Mouse (Mus musculus): ENCODE data around the gene Ptges3l. TPM values are rescaled to one million over a fixed set of nuclear protein-coding genes. Genes with fewer than 3 reads are reported as not detected.
"Not testable (repeated sequence)": the region's sequence is repeated elsewhere in the genome, so short reads cannot be mapped to it uniquely, and the experiment has no call there.

Gene Ptges3l
- polyA plus RNA-seq, 1 experiment from 2014 or later, result 2.0 TPM

GRCm38 (mm10) chr11:101467477-101468262 lies 42.5 kb upstream of the Ptges3l start:
- Histone ChIP-seq H3K27me3 (replicated peaks; ENCODE audit: control insufficient read depth, insufficient read depth, low read length) (no peaks in the 10 kb centered on the region), H3K27ac (ENCODE audit: low read length) (peak overlapping the region; percentile 76), H3K4me3 (replicated peaks; ENCODE audit: low read length) (peak overlapping the region; percentile 71), H3K9me3 (ENCODE audit: control insufficient read depth, low read length) (no peaks in the 10 kb centered on the region), H3K4me1 (replicated peaks; ENCODE audit: control insufficient read depth, insufficient read depth, low read length) (peaks cover 47% of the 10 kb centered on the region), H3K4me2 (ENCODE audit: low read length) (peak overlapping the region; percentile 89), H3K9ac (replicated peaks; ENCODE audit: low read depth, low read length) (peak overlapping the region; percentile 80), H3K36me3 (ENCODE audit: control insufficient read depth, insufficient read depth) (no peaks in the 10 kb centered on the region)
- WGBS, result under 1% methylated on average over 53 of the region's 54 CpGs
- ATAC-seq, result peak; percentile 68

GRCm38 (mm10) chr11:101466552-101466950 lies 41.4 kb upstream of the Ptges3l start:
- not testable (repeated sequence) for ATAC-seq; H3K9ac ChIP-seq (replicated peaks; ENCODE audit: low read depth, low read length); H3K9me3 ChIP-seq (ENCODE audit: control insufficient read depth, low read length); H3K27ac ChIP-seq (ENCODE audit: low read length); H3K36me3 ChIP-seq (ENCODE audit: control insufficient read depth, insufficient read depth); H3K27me3 ChIP-seq (replicated peaks; ENCODE audit: control insufficient read depth, insufficient read depth, low read length)
- peak overlapping the region; percentile 94 for H3K4me3 ChIP-seq (replicated peaks; ENCODE audit: low read length)
- H3K4me1 ChIP-seq (replicated peaks; ENCODE audit: control insufficient read depth, insufficient read depth, low read length), result peaks cover 52% of the 10 kb centered on the region
- H3K4me2 ChIP-seq (ENCODE audit: low read length), result peak overlapping the region; percentile 67
- 59% methylated on average over 5 of the region's 5 CpGs for WGBS

GRCm38 (mm10) chr11:101465869-101466551 lies 40.9 kb upstream of the Ptges3l start, which contains the start of gene Vat1:
Vat1 (minus strand) TSS chr11:101466230.
- peak within 1 kb of the TSS; percentile 94 for H3K4me3 ChIP-seq (replicated peaks; ENCODE audit: low read length)
- no peaks in the 10 kb centered on the region for H3K9me3 ChIP-seq (ENCODE audit: control insufficient read depth, low read length)
- peak within 1 kb of the TSS; percentile 95 for H3K9ac ChIP-seq (replicated peaks; ENCODE audit: low read depth, low read length)
- H3K36me3 ChIP-seq (ENCODE audit: control insufficient read depth, insufficient read depth), result peaks cover 7% of the 10 kb centered on the region; the same call in 1 of the 2 replicates
- H3K4me2 ChIP-seq (ENCODE audit: low read length), result peak within 1 kb of the TSS; percentile 89
- peak within 1 kb of the TSS; percentile 89 for H3K27ac ChIP-seq (ENCODE audit: low read length)
- peak; percentile 61 for ATAC-seq
- H3K4me1 ChIP-seq (replicated peaks; ENCODE audit: control insufficient read depth, insufficient read depth, low read length), result peaks cover 52% of the 10 kb centered on the region
- WGBS, result 1% methylated on average over 60 of the region's 60 CpGs
- H3K27me3 ChIP-seq (replicated peaks; ENCODE audit: control insufficient read depth, insufficient read depth, low read length), result no peaks in the 10 kb centered on the region

- peak overlapping the region; percentile 89 for H3K27ac ChIP-seq (ENCODE audit: low read length)
- H3K4me1 ChIP-seq (replicated peaks; ENCODE audit: control insufficient read depth, insufficient read depth, low read length), result peaks cover 52% of the 10 kb centered on the region
- ATAC-seq, result peak; percentile 49
- peaks cover 10% of the 10 kb centered on the region for H3K36me3 ChIP-seq (ENCODE audit: control insufficient read depth, insufficient read depth)
- under 1% methylated on average over 50 of the region's 51 CpGs for WGBS
- peak overlapping the region; percentile 67 for H3K4me2 ChIP-seq (ENCODE audit: low read length)
- H3K4me3 ChIP-seq (replicated peaks; ENCODE audit: low read length), result peak overlapping the region; percentile 94
- H3K9me3 ChIP-seq (ENCODE audit: control insufficient read depth, low read length), result no peaks in the 10 kb centered on the region
- no peaks in the 10 kb centered on the region for H3K27me3 ChIP-seq (replicated peaks; ENCODE audit: control insufficient read depth, insufficient read depth, low read length)
- peak overlapping the region; percentile 95 for H3K9ac ChIP-seq (replicated peaks; ENCODE audit: low read depth, low read length)
Observed at GRCm38 (mm10) chr11:101465101-101465868, 40.2 kb upstream of the Ptges3l start.

DNA sequence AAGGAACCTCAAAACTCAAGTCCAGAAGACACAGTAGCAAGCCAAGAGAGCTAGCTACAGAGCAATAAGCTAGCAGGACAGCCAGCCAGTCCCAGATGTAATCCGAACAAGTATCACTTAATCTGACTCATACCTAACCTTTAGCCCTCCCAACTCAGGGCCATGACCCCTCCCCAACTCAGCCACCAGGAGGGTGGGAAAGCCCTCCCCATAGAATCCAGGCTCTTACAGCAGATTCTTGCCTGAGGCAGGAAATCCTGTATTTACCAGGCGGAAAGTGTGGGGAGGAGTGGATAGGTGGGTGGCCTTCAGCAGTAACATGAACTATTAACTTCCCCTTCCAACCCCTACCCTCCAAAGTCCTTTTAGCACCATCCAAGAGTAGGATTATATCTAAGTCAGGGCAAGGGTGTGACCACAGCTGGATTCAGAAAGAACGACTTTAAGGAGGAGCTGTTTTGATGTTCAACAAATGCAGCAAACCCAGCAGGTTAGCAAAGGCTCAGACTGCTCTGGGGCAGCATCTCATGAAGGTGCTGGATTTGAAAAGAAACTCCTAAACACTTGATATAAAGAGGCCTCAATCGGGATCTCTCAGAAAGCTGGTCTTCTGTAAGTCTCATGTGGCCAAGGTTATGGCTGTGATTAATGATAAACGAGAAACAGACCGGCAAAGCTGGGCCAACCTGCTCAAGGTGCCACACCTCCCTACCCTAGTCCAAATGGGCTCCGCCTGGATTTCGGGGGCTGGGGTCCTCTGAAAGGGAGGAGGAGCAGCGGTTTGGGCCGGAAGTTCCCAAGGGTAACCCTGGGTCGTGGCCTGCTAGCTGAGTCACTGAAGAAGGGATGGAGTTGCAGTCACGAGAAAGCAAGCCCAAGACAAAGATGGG lies 39.3 kb upstream of the Ptges3l start, which contains the start of gene Rnd2:
TSS of gene Rnd2 (plus strand) at position 789 of the 890 bp plus-strand sequence.
- Histone ChIP-seq H3K4me2 (ENCODE audit: low read length) (peak within 1 kb of the TSS; percentile 67), H3K9ac (replicated peaks; ENCODE audit: low read depth, low read length) (peak within 1 kb of the TSS; percentile 95), H3K27ac (ENCODE audit: low read length) (peak within 1 kb of the TSS; percentile 89), H3K4me1 (replicated peaks; ENCODE audit: control insufficient read depth, insufficient read depth, low read length) (peaks cover 52% of the 10 kb centered on the region), H3K9me3 (ENCODE audit: control insufficient read depth, low read length) (no peaks in the 10 kb centered on the region), H3K36me3 (ENCODE audit: control insufficient read depth, insufficient read depth) (peaks cover 19% of the 10 kb centered on the region), H3K27me3 (replicated peaks; ENCODE audit: control insufficient read depth, insufficient read depth, low read length) (no peaks in the 10 kb centered on the region), H3K4me3 (replicated peaks; ENCODE audit: low read length) (peak within 1 kb of the TSS; percentile 94)
- no peak for ATAC-seq
- WGBS, result 22% methylated on average over 12 of the region's 12 CpGs

DNA sequence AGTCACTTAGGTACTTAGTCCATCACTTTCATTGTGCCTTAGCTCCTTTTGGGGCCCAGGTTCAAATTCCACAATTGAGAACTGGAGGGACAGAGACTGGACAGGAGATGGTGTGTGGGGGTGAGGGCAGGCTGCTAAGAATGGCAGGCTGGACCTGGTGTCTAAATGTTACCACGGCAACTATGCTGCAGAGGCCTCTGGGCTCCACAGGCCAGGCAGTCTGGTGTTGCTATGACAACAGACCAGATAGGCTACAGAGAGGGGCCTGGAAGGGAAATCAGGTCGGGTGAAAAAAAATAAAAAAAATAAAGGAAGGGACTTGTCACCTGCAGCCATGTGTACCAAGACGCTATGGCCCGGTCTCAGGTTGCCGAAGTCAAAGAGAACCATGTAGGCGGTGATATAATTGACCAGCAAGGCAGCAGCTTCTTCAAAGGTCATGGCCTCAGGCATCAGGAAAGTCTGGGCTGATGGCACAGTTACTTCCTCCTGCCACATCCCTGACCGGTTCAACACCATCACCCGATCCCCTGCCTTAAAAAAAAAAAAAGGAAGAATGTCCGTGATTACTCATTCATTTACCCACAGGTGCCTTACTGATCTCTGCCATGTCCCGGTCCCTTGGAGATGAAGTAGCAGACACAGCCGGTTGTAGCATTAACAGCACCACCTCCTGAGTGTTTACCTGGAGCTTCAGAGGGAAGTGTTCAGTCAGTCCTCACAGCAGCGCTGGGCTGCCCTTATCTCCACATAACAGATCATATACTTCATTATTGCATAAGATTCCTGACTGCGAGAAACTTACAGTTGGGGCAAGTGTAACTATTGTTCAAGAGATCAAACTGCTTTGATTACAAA lies 37.7 kb upstream of the Ptges3l start:
- H3K4me1 ChIP-seq (replicated peaks; ENCODE audit: control insufficient read depth, insufficient read depth, low read length), result peaks cover 46% of the 10 kb centered on the region
- ATAC-seq, result no peak
- H3K9ac ChIP-seq (replicated peaks; ENCODE audit: low read depth, low read length), result no peak overlapping the region
- peaks cover 23% of the 10 kb centered on the region for H3K36me3 ChIP-seq (ENCODE audit: control insufficient read depth, insufficient read depth)
- no peak overlapping the region for H3K27ac ChIP-seq (ENCODE audit: low read length)
- no peaks in the 10 kb centered on the region for H3K27me3 ChIP-seq (replicated peaks; ENCODE audit: control insufficient read depth, insufficient read depth, low read length)
- 44% methylated on average over 13 of the region's 13 CpGs for WGBS
- H3K4me3 ChIP-seq (replicated peaks; ENCODE audit: low read length), result no peak overlapping the region
- H3K9me3 ChIP-seq (ENCODE audit: control insufficient read depth, low read length), result no peaks in the 10 kb centered on the region
- peak overlapping the region; percentile 67 for H3K4me2 ChIP-seq (ENCODE audit: low read length)

DNA sequence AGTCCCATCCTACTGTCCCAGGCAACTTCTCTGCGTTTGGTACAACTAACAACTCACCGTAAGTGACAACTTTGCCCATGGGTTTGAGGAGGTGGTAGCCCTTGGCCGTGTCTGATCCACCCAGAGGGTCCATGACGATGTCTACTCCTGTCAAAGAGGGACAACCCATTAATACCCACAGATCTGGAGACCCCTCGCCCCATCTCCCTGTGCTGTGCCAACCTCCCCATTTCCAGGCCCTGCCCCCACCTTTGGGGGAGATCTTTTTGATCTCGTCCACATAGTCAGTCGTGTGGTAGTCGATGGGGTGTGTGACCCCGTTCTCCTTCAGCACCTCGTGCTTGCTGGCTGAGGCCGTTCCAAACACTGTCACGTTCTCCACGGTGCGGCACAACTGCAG lies 37.0 kb upstream of the Ptges3l start:
- no peak overlapping the region for H3K4me2 ChIP-seq (ENCODE audit: low read length)
- H3K27me3 ChIP-seq (replicated peaks; ENCODE audit: control insufficient read depth, insufficient read depth, low read length), result no peaks in the 10 kb centered on the region
- no peaks in the 10 kb centered on the region for H3K9me3 ChIP-seq (ENCODE audit: control insufficient read depth, low read length)
- no peak overlapping the region for H3K27ac ChIP-seq (ENCODE audit: low read length)
- no peak overlapping the region for H3K9ac ChIP-seq (replicated peaks; ENCODE audit: low read depth, low read length)
- 74% methylated on average over 14 of the region's 14 CpGs for WGBS
- peaks cover 40% of the 10 kb centered on the region for H3K4me1 ChIP-seq (replicated peaks; ENCODE audit: control insufficient read depth, insufficient read depth, low read length)
- H3K36me3 ChIP-seq (ENCODE audit: control insufficient read depth, insufficient read depth), result peaks cover 23% of the 10 kb centered on the region
- no peak overlapping the region for H3K4me3 ChIP-seq (replicated peaks; ENCODE audit: low read length)
- ATAC-seq, result no peak

DNA sequence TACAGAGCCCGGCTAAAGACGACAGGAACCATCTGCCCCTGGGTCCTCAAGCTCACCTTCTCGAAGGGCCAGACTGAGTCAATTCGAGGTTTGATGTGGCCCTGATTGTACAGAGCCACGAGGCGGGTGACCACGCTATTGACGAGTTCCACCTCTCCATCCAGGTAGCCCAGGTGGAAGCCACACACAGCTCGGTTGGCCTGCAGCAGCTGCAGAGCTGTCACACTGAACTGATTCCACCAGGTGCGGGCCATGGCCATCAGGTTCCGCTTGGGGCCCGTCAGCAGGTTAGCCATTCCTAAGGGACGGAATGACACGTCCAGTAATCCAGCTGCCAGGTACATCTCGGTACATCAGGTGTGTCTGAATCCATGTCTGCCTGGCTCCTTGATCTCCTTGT lies 35.2 kb upstream of the Ptges3l start:
- 90% methylated on average over 15 of the region's 15 CpGs for WGBS
- H3K4me1 ChIP-seq (replicated peaks; ENCODE audit: control insufficient read depth, insufficient read depth, low read length), result peaks cover 29% of the 10 kb centered on the region

More for the DNA sequence above, 35.2 kb upstream of the Ptges3l start:
- Histone ChIP-seq H3K36me3 (ENCODE audit: control insufficient read depth, insufficient read depth) (peaks cover 23% of the 10 kb centered on the region), H3K9ac (replicated peaks; ENCODE audit: low read depth, low read length) (no peak overlapping the region), H3K4me2 (ENCODE audit: low read length) (no peak overlapping the region), H3K4me3 (replicated peaks; ENCODE audit: low read length) (no peak overlapping the region), H3K27me3 (replicated peaks; ENCODE audit: control insufficient read depth, insufficient read depth, low read length) (no peaks in the 10 kb centered on the region), H3K9me3 (ENCODE audit: control insufficient read depth, low read length) (no peaks in the 10 kb centered on the region), H3K27ac (ENCODE audit: low read length) (no peak overlapping the region)
- ATAC-seq, result no peak

All from forebrain, embryonic 16.5 days (tissue).